Mouse (Mus musculus) liver, postnatal 0 days (tissue): ENCODE measurements around the gene Slc27a2. TPM values are rescaled to one million over a fixed set of nuclear protein-coding genes. Genes with fewer than 3 reads are reported as not detected.

Experiments
- ATAC-seq: fragments of 200-750 bp; cut with Nextera tagmentation; 2 replicates; pipeline ENCODE4 v1.8.0; 2017; ENCODE audit warnings: mild to moderate bottlenecking, moderate library complexity
- DNase-seq: peaks from one replicate; pipeline ENCODE4 v3.0.0-alpha.2; 2016
- H3K27ac ChIP-seq: fragments of 300-500 bp; sonication (generic); 2 replicates; pipeline ENCODE4 v1.5.1; 2014; ENCODE audit warnings: antibody characterized with exemption, moderate library complexity, mild to moderate bottlenecking, low read depth
- H3K27me3 ChIP-seq: fragments of 300-500 bp; sonication (generic); 2 replicates; pipeline ENCODE4 v1.6.1; 2014; ENCODE audit warnings: low read length, control low read depth, mixed read lengths; ENCODE audit not compliant: insufficient read depth
- H3K36me3 ChIP-seq: fragments of 300-500 bp; sonication (generic); replicated peaks from 2 replicates; pipeline ENCODE4 v1.6.1; 2014; ENCODE audit warnings: mild to moderate bottlenecking, control low read depth, low read length, moderate library complexity, mixed read lengths; ENCODE audit not compliant: insufficient read depth
- H3K4me1 ChIP-seq: fragments of 300-500 bp; sonication (generic); 2 replicates; pipeline ENCODE4 v1.6.1; 2014; ENCODE audit warnings: antibody characterized with exemption, mild to moderate bottlenecking, control low read depth; ENCODE audit not compliant: insufficient read depth
- H3K4me2 ChIP-seq: fragments of 300-500 bp; sonication (generic); 2 replicates; pipeline ENCODE4 v1.6.1; 2014; ENCODE audit warnings: low read depth, mild to moderate bottlenecking, low read length, moderate library complexity, mixed read lengths
- H3K4me3 ChIP-seq: fragments of 300-500 bp; sonication (generic); 2 replicates; pipeline ENCODE4 v1.5.1; 2014; ENCODE audit warnings: low read depth, low read length
- H3K9ac ChIP-seq: fragments of 300-500 bp; sonication (generic); replicated peaks from 2 replicates; pipeline ENCODE4 v1.6.1; 2014; ENCODE audit warnings: mild to moderate bottlenecking, moderate library complexity
- H3K9me3 ChIP-seq: fragments of 300-500 bp; sonication (generic); 2 replicates; pipeline ENCODE4 v1.6.1; 2016; ENCODE audit warnings: mild to moderate bottlenecking, control low read depth, low read length, mixed read lengths
- CTCF ChIP-seq: sonication (generic); IDR thresholded peaks from 2 replicates; pipeline ENCODE4 v1.5.1; 2016; ENCODE audit warnings: antibody characterized with exemption, low read depth
- EP300 ChIP-seq: IDR thresholded peaks from 2 replicates; pipeline ENCODE4 v1.6.1; 2016; ENCODE audit warnings: antibody characterized with exemption, low read depth, mild to moderate bottlenecking
- WGBS: fragments of 180-500 bp; shearing (Covaris S2); extraction: QIAGEN DNeasy Blood & Tissue Kit; methylation state at CpG from one replicate; pipeline ENCODE4 v1.1.7; 2014; ENCODE audit not compliant: insufficient replicate concordance; 5-methylcytosine and 5-hydroxymethylcytosine counted together
- polyA plus RNA-seq: library from polyadenylated mRNA; unstranded; fragments of >200 nt; fragmentation: Nextera tagmentation; extraction: Ambion mirVana; gene quantifications from 2 replicates; pipeline ENCODE4 v1.2.1, GENCODE M21; 2015

Slc27a2 gene
- polyA plus RNA-seq, 1 experiment from 2014 or later, result 1,036 TPM

DNA sequence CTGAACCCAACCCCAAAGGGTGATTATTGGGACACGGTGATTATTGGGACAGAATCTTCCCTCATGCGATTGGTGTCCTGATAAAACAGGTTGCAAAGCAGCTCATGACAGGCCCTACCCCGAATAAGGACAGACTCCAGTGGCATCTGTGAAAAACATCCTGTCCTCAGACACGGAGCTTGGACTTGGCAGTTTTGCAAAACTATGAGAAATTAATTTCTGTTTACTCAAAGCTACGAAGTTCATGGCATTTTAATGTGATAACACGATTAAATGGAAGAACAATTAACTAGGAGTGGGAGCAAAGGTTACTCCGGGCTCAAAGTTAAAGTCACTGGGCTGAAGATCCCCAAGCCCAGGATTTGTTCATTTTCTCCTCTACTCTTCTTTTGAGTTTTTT lies 2.5 kb upstream of the Slc27a2 start:
- H3K4me2 ChIP-seq, result no peak overlapping the region
- no peaks in the 10 kb centered on the region for H3K36me3 ChIP-seq
- no peak overlapping the region for H3K4me3 ChIP-seq
- H3K4me1 ChIP-seq, result peaks cover 8% of the 10 kb centered on the region; the same call in 1 of the 2 replicates
- ATAC-seq (no peak), DNase-seq (no peak)
- H3K27me3 ChIP-seq, result peaks cover 12% of the 10 kb centered on the region; the same call in 1 of the 2 replicates
- H3K9ac ChIP-seq, result no peak overlapping the region
- no peaks in the 10 kb centered on the region for H3K9me3 ChIP-seq
- no peak overlapping the region for H3K27ac ChIP-seq
- 58% methylated on average over 7 of the region's 7 CpGs for whole genome bisulfite sequencing
- TF ChIP-seq EP300 (no peak), CTCF (no peak)

DNA sequence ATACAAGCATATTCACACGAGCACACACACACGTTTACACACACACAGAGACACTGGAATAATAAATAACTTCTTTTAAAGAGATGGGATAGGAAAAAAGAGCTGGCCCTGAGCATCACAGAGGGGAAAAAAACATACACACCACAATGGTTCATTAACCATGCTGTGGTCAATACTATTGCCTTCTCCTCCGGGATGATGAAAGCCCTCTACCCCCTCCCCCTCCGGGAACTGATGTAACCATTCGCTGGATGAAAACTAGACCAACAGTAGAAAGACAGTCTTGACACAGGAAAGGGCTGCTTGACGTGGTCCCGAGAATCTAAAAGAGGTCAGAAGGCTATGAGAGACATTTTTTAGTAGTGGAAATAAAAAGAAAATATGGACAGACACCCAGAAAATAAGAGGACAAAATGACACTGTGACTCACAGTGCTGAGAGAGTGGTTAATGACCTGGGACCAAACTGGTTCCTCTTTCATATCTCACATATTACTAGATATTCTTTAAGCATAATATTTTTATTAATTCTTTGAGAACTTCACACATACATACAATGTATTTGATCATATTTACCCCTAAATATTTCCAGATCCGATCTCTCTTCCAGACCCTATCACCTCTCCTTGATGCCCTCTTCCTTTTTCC lies 840 bp upstream of the Slc27a2 start:
- H3K9ac ChIP-seq, result no peak overlapping the region
- ATAC-seq (peak; percentile 30), DNase-seq (peak; percentile 75)
- peak overlapping the region; percentile 71 for H3K4me2 ChIP-seq
- H3K27ac ChIP-seq, result peak overlapping the region; percentile 95
- H3K4me1 ChIP-seq, result peaks cover 8% of the 10 kb centered on the region; the same call in 1 of the 2 replicates
- TF ChIP-seq CTCF (no peak), EP300 (no peak; the same call in 1 of the 2 replicates)
- H3K9me3 ChIP-seq, result no peaks in the 10 kb centered on the region
- H3K27me3 ChIP-seq, result peaks cover 12% of the 10 kb centered on the region; the same call in 1 of the 2 replicates
- no peaks in the 10 kb centered on the region for H3K36me3 ChIP-seq
- WGBS, result 41% methylated on average over 8 of the region's 8 CpGs
- no peak overlapping the region for H3K4me3 ChIP-seq

DNA sequence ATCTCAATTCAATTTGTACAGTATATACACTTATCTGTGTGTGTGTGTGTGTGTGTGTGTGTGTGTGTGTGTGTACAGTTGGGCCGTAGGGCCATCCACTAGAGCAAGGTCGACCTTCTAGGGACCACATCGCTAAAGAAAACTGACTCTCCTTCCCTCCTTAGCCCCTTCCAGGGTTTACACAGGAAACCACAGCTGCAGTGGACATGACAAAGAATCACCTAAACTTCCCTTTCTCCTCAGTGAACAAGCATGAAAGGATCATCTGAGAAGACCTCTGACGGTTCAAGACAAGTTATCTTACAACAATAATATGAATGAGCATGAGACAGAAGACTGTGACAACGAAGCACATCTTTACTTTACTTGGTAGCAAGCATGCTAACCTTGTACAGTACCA lies 311 bp upstream of the Slc27a2 start:
- no peak for DNase-seq
- H3K9ac ChIP-seq, result peak overlapping the region; percentile 50
- no peaks in the 10 kb centered on the region for H3K36me3 ChIP-seq
- peaks cover 8% of the 10 kb centered on the region; the same call in 1 of the 2 replicates for H3K4me1 ChIP-seq
- TF ChIP-seq CTCF, result no peak
- no peak for TF ChIP-seq EP300
- WGBS, result 9% methylated on average over 5 of the region's 5 CpGs
- no peak for ATAC-seq
- no peak overlapping the region for H3K4me3 ChIP-seq
- peak overlapping the region; percentile 71 for H3K4me2 ChIP-seq
- H3K27ac ChIP-seq, result peak overlapping the region; percentile 95
- H3K27me3 ChIP-seq, result peaks cover 12% of the 10 kb centered on the region; the same call in 1 of the 2 replicates
- H3K9me3 ChIP-seq, result no peaks in the 10 kb centered on the region

DNA sequence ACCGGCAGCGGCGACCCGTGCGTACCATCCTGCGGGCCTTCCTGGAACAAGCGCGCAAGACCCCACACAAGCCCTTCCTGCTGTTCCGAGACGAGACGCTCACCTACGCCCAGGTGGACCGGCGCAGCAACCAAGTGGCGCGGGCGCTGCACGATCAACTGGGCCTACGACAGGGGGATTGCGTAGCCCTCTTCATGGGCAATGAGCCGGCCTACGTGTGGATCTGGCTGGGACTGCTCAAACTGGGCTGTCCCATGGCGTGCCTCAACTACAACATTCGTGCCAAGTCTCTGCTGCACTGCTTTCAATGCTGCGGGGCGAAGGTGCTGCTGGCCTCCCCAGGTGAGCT lies 1.1 kb downstream of the Slc27a2 start:
- Histone ChIP-seq H3K4me2 (peak overlapping the region; percentile 71), H3K4me3 (peak overlapping the region; percentile 60), H3K27ac (peak overlapping the region; percentile 95), H3K27me3 (peaks cover 12% of the 10 kb centered on the region; the same call in 1 of the 2 replicates), H3K9ac (peak overlapping the region; percentile 79), H3K4me1 (peaks cover 8% of the 10 kb centered on the region; the same call in 1 of the 2 replicates), H3K36me3 (no peaks in the 10 kb centered on the region), H3K9me3 (no peaks in the 10 kb centered on the region)
- no peak for TF ChIP-seq EP300
- no peak for TF ChIP-seq CTCF
- ATAC-seq (no peak), DNase-seq (no peak)
- WGBS, result 6% methylated on average over 26 of the region's 26 CpGs

DNA sequence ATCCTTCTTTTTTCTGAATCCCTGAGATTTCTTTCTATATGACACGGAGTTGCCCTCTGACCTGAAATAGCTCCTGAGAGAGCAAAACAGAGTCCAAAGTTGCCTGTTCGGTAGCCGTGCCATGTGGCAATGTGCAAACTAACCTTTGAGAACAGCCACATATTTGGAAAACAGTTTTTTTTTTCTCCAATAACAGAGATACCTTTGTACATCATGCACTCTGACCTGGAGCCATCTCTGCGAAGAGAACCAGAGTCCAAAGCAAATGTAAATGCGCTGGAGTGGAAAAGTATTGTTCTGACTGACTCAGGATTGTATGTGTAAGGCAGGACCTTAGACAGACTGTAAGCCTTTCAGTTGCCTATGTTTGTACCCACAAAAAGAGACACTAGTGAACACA lies 3.3 kb downstream of the Slc27a2 start:
- peaks cover 8% of the 10 kb centered on the region; the same call in 1 of the 2 replicates for H3K4me1 ChIP-seq

DNA sequence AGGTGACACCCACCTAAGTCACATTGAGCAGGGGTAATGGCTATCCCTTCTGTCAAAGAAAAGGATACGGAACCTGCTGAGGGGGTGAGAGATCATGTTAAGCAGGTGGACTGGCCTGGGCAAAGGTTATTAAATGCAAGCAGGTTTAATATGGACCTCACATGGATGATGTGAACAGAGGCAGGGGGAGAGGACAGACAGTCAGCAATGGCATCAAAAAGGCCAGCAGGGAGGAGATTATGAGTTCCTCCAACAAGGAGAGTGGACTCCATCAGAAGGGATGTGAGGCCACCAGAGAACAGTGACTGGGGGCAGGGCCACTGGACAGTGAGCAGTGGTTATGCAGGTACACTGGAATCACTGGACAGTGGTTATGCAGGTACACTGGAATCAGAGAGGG lies 7.9 kb downstream of the Slc27a2 start:
- no peak for DNase-seq
- H3K4me3 ChIP-seq, result no peak overlapping the region
- no peak overlapping the region for H3K9ac ChIP-seq
- no peak overlapping the region for H3K27ac ChIP-seq
- H3K4me1 ChIP-seq, result no peaks in the 10 kb centered on the region
- WGBS, result 72% methylated on average over 1 of the region's 1 CpGs
- TF ChIP-seq CTCF (no peak), EP300 (no peak)
- H3K27me3 ChIP-seq, result no peaks in the 10 kb centered on the region
- no peaks in the 10 kb centered on the region for H3K9me3 ChIP-seq
- ATAC-seq, result no peak
- no peak overlapping the region for H3K4me2 ChIP-seq
- peaks cover 4% of the 10 kb centered on the region; the same call in 1 of the 2 replicates for H3K36me3 ChIP-seq

More for the DNA sequence above, 3.3 kb downstream of the Slc27a2 start:
- Histone ChIP-seq H3K27ac (peak overlapping the region; percentile 95), H3K4me2 (peak overlapping the region; percentile 61), H3K9ac (peak overlapping the region; percentile 66), H3K36me3 (peaks cover 4% of the 10 kb centered on the region; the same call in 1 of the 2 replicates), H3K27me3 (peaks cover 12% of the 10 kb centered on the region; the same call in 1 of the 2 replicates), H3K4me3 (peak overlapping the region; percentile 60), H3K9me3 (no peaks in the 10 kb centered on the region)
- DNase-seq, result peak; percentile 52
- TF ChIP-seq EP300, result peak; percentile 86
- no peak for TF ChIP-seq CTCF
- ATAC-seq, result peak; percentile 55
- WGBS, result 60% methylated on average over 5 of the region's 5 CpGs
